Mouse (Mus musculus) heart, embryonic 12.5 days (tissue): Measurements from ENCODE around the gene Coasy. TPM values are rescaled to one million over a fixed set of nuclear protein-coding genes. Genes with fewer than 3 reads are reported as not detected.
A peak's percentile ranks its signal among the peaks of the same experiment; 100 is the strongest.

Experiments used
- ATAC-seq: fragments of 200-750 bp; cut with Nextera tagmentation; 2 replicates; pipeline ENCODE4 v1.8.0; 2017; ENCODE audit warnings: moderate TSS enrichment, moderate library complexity; ENCODE audit not compliant: insufficient number of reproducible peaks, low FRiP score
- H3K27ac ChIP-seq: fragments of 300-500 bp; sonication (generic); 2 replicates; pipeline ENCODE4 v1.5.1; 2016; ENCODE audit warnings: mild to moderate bottlenecking, moderate library complexity; ENCODE audit not compliant: poor library complexity, severe bottlenecking
- H3K27me3 ChIP-seq: fragments of 300-500 bp; sonication (generic); replicated peaks from 2 replicates; pipeline ENCODE4 v1.6.1; 2016; ENCODE audit warnings: mild to moderate bottlenecking, moderate library complexity
- H3K36me3 ChIP-seq: fragments of 300-500 bp; sonication (generic); 2 replicates; pipeline ENCODE4 v1.6.1; 2016; ENCODE audit warnings: mild to moderate bottlenecking, moderate library complexity
- H3K4me1 ChIP-seq: fragments of 300-500 bp; sonication (generic); replicated peaks from 2 replicates; pipeline ENCODE4 v1.6.1; 2016; ENCODE audit warnings: mild to moderate bottlenecking
- H3K4me2 ChIP-seq: fragments of 300-500 bp; sonication (generic); 2 replicates; pipeline ENCODE4 v1.6.1; 2016; ENCODE audit warnings: mild to moderate bottlenecking, moderate library complexity
- H3K4me3 ChIP-seq: fragments of 300-500 bp; sonication (generic); 2 replicates; pipeline ENCODE4 v1.5.1; 2016; ENCODE audit warnings: mild to moderate bottlenecking
- H3K9ac ChIP-seq: fragments of 300-500 bp; sonication (generic); 2 replicates; pipeline ENCODE4 v1.6.1; 2016; ENCODE audit warnings: mild to moderate bottlenecking, moderate library complexity
- H3K9me3 ChIP-seq: fragments of 300-500 bp; sonication (generic); replicated peaks from 2 replicates; pipeline ENCODE4 v1.6.1; 2016; ENCODE audit warnings: mild to moderate bottlenecking, moderate library complexity
- WGBS: fragments of 180-500 bp; shearing (Covaris S2); methylation state at CpG from one replicate; pipeline ENCODE4 v1.1.7; 2016; 5-methylcytosine and 5-hydroxymethylcytosine counted together
- polyA plus RNA-seq: library from polyadenylated mRNA; unstranded; fragments of >200 nt; fragmentation: Nextera tagmentation; extraction: Ambion mirVana; gene quantifications from 2 replicates; pipeline ENCODE4 v1.2.1, GENCODE M21; 2016

Gene Coasy
- polyA plus RNA-seq, 1 experiment from 2014 or later: 27.2 TPM

- no peak overlapping the region for H3K4me3 ChIP-seq
- H3K4me2 ChIP-seq: no peak overlapping the region
- no peak overlapping the region for H3K9ac ChIP-seq
- 94% methylated on average over 10 of the region's 10 CpGs for WGBS
- no peaks in the 10 kb centered on the region for H3K27me3 ChIP-seq
- no peak overlapping the region for H3K27ac ChIP-seq
- no peak for ATAC-seq
- peaks cover 4% of the 10 kb centered on the region for H3K9me3 ChIP-seq
- H3K4me1 ChIP-seq: peaks cover 27% of the 10 kb centered on the region
- peaks cover 78% of the 10 kb centered on the region for H3K36me3 ChIP-seq
Observed at GRCm38 (mm10) chr11:101052751-101053473, 29.5 kb upstream of the Coasy start.

GRCm38 (mm10) chr11:101053974-101054373, 28.4 kb upstream of the Coasy start:
- ATAC-seq: no peak
- Histone ChIP-seq H3K27me3 (no peaks in the 10 kb centered on the region), H3K9ac (no peak overlapping the region), H3K4me1 (peaks cover 38% of the 10 kb centered on the region), H3K36me3 (peaks cover 68% of the 10 kb centered on the region), H3K9me3 (peaks cover 4% of the 10 kb centered on the region), H3K27ac (no peak overlapping the region), H3K4me3 (no peak overlapping the region), H3K4me2 (no peak overlapping the region)
- WGBS: 100% methylated on average over 1 of the region's 1 CpGs

- no peak for ATAC-seq
- WGBS: 66% methylated on average over 14 of the region's 14 CpGs
- Histone ChIP-seq H3K9ac (no peak overlapping the region), H3K9me3 (peaks cover 4% of the 10 kb centered on the region), H3K4me2 (no peak overlapping the region), H3K4me3 (no peak overlapping the region), H3K4me1 (peaks cover 52% of the 10 kb centered on the region), H3K36me3 (peaks cover 53% of the 10 kb centered on the region), H3K27ac (no peak overlapping the region), H3K27me3 (no peaks in the 10 kb centered on the region)
Observed at GRCm38 (mm10) chr11:101055418-101055817, 26.9 kb upstream of the Coasy start.

DNA sequence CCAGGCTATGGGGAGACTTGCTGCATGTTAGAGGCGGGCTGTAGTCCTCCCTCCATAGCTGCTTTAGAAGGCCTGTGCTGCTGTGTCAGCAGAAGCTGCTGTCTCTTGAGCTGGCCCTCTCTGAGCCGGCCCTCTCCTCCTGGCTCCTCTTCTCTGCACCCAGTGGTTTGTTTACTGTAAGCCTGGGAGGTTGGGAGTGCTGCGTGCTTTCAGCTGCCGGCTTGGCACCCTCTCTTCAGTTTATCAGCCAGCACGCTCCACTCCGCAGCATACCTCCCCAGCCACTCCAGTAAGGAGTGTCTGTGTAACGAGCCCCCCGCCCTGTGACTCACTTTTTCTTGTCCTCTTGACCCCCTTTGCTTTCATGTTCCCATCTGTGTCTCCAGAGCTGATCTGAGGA, 25.5 kb upstream of the Coasy start:
- ATAC-seq: peak; percentile 30
- peaks cover 48% of the 10 kb centered on the region for H3K36me3 ChIP-seq
- H3K27ac ChIP-seq: peak overlapping the region; percentile 99
- peaks cover 4% of the 10 kb centered on the region for H3K9me3 ChIP-seq
- peak overlapping the region; percentile 11; the same call in 1 of the 2 replicates for H3K4me2 ChIP-seq
- peaks cover 67% of the 10 kb centered on the region for H3K4me1 ChIP-seq
- H3K4me3 ChIP-seq: no peak overlapping the region
- H3K27me3 ChIP-seq: no peaks in the 10 kb centered on the region
- H3K9ac ChIP-seq: peak overlapping the region; percentile 41
- 18% methylated on average over 8 of the region's 8 CpGs for WGBS

DNA sequence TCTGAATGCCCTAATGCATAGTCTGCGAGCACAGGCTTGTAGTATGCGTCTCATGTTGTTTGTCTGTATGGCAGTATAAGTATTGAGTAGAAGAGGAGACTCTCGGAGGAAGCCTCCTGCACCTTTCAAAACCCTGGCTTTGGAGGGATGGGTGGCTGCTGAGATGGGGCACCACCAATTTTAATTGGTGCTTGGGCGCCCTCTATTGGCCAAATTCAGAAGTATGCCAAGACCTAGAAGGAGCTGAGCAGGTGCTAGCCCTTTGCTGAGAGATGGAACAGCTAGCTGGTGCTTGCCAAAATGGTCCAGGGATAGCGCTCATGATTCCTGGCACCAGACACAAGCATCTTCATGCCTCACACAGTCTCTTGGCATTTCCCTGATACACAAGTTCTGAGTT, 24.5 kb upstream of the Coasy start:
- Histone ChIP-seq H3K9ac (0 out of 2 replicates have a peak overlapping the region, but pooled peaks have one; percentile 3), H3K27ac (peak overlapping the region; percentile 99), H3K4me2 (no peak overlapping the region), H3K9me3 (peaks cover 4% of the 10 kb centered on the region), H3K4me3 (no peak overlapping the region), H3K27me3 (no peaks in the 10 kb centered on the region), H3K4me1 (peaks cover 77% of the 10 kb centered on the region), H3K36me3 (peaks cover 46% of the 10 kb centered on the region)
- 29% methylated on average over 5 of the region's 5 CpGs for WGBS
- ATAC-seq: no peak

DNA sequence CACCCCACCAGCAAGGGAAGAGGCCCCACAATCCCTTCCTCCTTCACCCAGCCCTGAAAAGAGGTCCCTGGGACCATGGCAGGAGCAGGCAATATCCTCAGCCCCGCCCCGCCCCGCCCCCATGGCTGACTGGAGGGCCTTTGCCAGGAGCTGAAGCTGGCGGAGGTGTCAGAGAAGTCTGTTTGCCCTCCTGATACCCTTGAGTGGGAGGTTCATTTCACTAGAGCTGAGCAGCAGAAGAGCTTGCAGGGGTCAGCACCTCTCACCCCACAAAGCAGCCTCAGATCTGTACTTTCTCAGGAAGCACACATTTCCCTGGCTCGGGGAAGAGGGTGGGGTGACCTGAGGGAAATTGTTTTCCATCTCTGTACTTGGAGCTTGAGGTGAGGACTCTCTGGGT, 23.6 kb upstream of the Coasy start:
- Histone ChIP-seq H3K9ac (peak overlapping the region; percentile 58), H3K36me3 (peaks cover 40% of the 10 kb centered on the region), H3K4me3 (no peak overlapping the region), H3K27me3 (no peaks in the 10 kb centered on the region), H3K4me1 (peaks cover 86% of the 10 kb centered on the region), H3K27ac (peak overlapping the region; percentile 99), H3K4me2 (peak overlapping the region; percentile 0; the same call in 1 of the 2 replicates), H3K9me3 (peaks cover 4% of the 10 kb centered on the region)
- peak; percentile 22; the same call in 1 of the 2 replicates for ATAC-seq
- whole genome bisulfite sequencing: 41% methylated on average over 5 of the region's 5 CpGs

GRCm38 (mm10) chr11:101059473-101059872, 22.9 kb upstream of the Coasy start:
- H3K4me2 ChIP-seq: no peak overlapping the region
- 83% methylated on average over 10 of the region's 10 CpGs for WGBS
- no peak for ATAC-seq
- peak overlapping the region; percentile 99 for H3K27ac ChIP-seq
- H3K4me1 ChIP-seq: peaks cover 93% of the 10 kb centered on the region
- peaks cover 33% of the 10 kb centered on the region for H3K36me3 ChIP-seq
- H3K9ac ChIP-seq: peak overlapping the region; percentile 13; the same call in 1 of the 2 replicates
- no peaks in the 10 kb centered on the region for H3K27me3 ChIP-seq
- no peaks in the 10 kb centered on the region for H3K9me3 ChIP-seq
- H3K4me3 ChIP-seq: no peak overlapping the region

GRCm38 (mm10) chr11:101060126-101060525, 22.2 kb upstream of the Coasy start:
- no peak for ATAC-seq
- Histone ChIP-seq H3K27me3 (no peaks in the 10 kb centered on the region), H3K4me3 (no peak overlapping the region), H3K4me1 (peaks cover 99% of the 10 kb centered on the region), H3K4me2 (0 out of 2 replicates have a peak overlapping the region, but pooled peaks have one; percentile 0), H3K27ac (peak overlapping the region; percentile 99), H3K36me3 (peaks cover 27% of the 10 kb centered on the region), H3K9me3 (no peaks in the 10 kb centered on the region), H3K9ac (peak overlapping the region; percentile 24)
- WGBS: 17% methylated on average over 8 of the region's 8 CpGs

- Histone ChIP-seq H3K27ac (peak overlapping the region; percentile 99), H3K9ac (peak overlapping the region; percentile 60; the same call in 1 of the 2 replicates), H3K4me1 (peaks cover 93% of the 10 kb centered on the region), H3K27me3 (no peaks in the 10 kb centered on the region), H3K36me3 (peaks cover 18% of the 10 kb centered on the region), H3K4me3 (no peak overlapping the region), H3K4me2 (no peak overlapping the region), H3K9me3 (no peaks in the 10 kb centered on the region)
- ATAC-seq: no peak
- 72% methylated on average over 5 of the region's 5 CpGs for WGBS
Observed at GRCm38 (mm10) chr11:101061049-101061448, 21.3 kb upstream of the Coasy start.

- H3K27me3 ChIP-seq: no peaks in the 10 kb centered on the region
- peak overlapping the region; percentile 28; the same call in 1 of the 2 replicates for H3K4me2 ChIP-seq
- H3K9ac ChIP-seq: peak overlapping the region; percentile 72
- peak overlapping the region; percentile 99 for H3K27ac ChIP-seq
- 72% methylated on average over 12 of the region's 12 CpGs for WGBS
- H3K36me3 ChIP-seq: peaks cover 18% of the 10 kb centered on the region
- no peak for ATAC-seq
- H3K4me3 ChIP-seq: no peak overlapping the region
- no peaks in the 10 kb centered on the region for H3K9me3 ChIP-seq
- peaks cover 89% of the 10 kb centered on the region for H3K4me1 ChIP-seq
Observed at GRCm38 (mm10) chr11:101062165-101062884, 20.0 kb upstream of the Coasy start.

DNA sequence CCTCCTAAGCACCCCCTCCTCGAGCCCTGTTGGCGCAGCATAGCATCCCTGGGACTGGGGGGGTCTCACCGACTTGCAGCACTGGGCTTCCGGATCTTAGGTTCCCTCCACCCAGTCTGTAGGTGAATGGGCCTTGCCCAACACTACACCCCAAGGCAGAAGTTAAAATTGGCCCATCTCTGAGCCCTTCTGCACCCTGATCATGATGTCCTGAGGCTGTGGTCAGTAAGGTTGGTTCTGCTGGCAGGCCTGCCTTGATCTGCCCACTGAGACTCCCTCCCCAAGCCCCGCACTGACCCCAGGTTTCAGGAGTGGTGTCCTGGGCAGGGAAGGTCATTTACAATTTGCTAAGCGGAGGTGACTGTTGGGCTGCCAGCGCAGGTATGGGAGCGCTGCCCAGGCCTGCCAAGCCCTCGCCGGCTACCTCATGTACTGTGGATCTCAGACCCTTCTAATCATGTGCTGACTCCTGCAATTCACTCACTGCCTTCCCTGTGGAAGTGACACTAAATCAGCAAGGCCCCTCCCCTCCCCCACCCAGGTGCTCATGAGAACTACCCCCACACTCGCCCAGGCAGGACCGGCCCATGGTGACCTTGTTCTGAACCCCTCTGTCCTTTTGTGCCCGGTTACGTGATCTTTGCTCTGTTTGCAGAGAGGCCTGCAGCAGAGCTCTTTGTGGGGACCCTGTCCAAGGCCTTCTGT, 19.2 kb upstream of the Coasy start:
- Histone ChIP-seq H3K4me1 (peaks cover 81% of the 10 kb centered on the region), H3K4me3 (no peak overlapping the region), H3K27me3 (no peaks in the 10 kb centered on the region), H3K9ac (peak overlapping the region; percentile 72), H3K27ac (peak overlapping the region; percentile 99), H3K36me3 (peaks cover 18% of the 10 kb centered on the region), H3K9me3 (no peaks in the 10 kb centered on the region), H3K4me2 (peak overlapping the region; percentile 28)
- peak; percentile 6; the same call in 1 of the 2 replicates for ATAC-seq
- WGBS: 46% methylated on average over 14 of the region's 14 CpGs
